Mouse (Mus musculus): ENCODE measurements around the gene Gm44511.
"Not testable (repeated sequence)": the region's sequence is repeated elsewhere in the genome, so short reads cannot be mapped to it uniquely, and the experiment has no call there.

Gene Gm44511

DNA sequence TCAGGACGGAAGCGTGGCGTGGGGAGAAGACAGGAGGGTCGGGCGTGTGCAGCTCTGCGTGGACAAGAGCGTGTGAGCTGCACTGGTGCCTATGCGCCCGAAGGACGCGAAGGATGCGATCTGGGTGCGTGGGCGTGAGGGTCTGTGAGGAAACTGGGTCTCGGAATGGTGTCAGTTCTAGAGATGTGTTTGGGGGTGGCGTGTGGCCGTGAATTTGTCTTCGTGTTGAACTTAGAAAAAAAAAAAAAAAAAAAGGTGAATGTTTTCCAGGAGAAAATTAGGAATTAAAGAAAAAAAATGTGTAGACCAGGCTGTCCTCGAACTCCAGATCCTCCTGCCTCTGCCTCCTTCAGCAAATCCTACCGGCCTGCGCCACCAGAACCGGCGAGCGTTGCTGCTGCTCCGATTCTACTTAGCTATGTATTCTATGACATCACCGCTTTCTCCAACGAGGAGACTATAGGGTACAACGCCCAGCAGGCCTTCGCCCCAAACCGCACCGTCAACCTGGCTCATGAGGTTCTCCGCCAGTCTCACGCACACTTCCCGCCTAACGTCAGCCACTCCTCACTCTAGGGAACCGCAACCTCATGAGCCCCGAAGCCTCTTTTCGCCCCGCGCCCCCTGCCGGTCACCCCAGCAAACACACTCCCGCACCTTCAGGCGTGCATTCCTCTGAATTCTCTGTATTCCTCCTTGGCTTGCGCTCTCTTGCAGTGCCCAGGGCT, 65.5 kb downstream of the Gm44511 start:
- peak; percentile 90 for DNase-seq (ENCODE audit: low spot score)

DNA sequence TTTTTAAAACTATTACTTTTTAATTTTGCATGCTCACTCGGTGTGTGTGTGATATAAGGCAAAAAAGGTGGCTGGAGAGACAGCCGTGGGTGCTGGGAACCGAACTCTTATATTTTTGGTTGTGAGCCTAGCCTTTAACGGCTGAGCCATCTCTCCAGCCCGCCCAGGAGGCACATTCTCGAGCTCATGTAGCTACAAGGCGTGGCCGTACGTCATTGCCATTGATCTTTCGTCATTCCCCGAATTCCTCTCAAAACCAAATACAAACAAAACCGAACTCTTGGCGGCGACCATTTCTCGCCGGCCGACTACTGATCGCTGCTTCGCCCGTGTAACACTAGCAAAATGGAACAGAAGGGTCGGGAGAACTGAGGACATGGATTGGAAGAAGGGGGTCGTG, 66.1 kb downstream of the Gm44511 start:
- peak; percentile 96 for DNase-seq (ENCODE audit: low spot score)

DNA sequence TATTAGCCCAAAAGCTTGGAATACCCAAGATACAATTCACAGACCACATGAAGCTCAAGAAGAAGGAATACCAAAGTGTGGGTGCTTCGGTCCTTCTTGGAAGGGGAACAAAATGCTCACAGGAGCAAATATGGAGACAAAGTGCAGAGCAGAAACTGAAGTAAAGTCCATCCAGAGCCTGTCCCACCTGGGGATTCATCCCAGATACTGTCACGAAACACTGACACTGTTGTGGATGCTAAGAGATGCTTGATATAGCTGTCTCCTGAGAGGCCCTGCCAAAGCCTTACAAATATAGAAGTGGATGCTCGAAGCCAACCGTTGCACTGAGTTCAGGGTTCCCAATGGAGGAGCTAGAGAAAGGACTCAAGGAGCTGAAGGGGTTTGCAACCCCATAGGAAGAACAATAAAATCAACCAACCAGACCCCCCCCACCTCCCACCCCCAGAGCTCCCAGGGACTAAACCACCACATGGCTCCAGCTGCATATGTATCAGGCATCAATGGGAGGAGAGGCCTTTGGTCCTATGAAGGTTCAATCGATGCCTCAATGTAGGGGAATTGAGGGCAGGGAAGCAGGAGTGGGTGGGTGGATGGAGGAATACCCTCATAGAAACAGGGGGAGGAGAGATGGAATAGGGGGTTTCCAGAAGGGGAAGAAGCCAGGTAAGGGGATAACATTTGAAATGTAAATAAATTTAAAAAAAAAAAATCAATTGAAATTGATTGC, 66.7 kb downstream of the Gm44511 start:
- no peak for DNase-seq (ENCODE audit: low spot score)

DNA sequence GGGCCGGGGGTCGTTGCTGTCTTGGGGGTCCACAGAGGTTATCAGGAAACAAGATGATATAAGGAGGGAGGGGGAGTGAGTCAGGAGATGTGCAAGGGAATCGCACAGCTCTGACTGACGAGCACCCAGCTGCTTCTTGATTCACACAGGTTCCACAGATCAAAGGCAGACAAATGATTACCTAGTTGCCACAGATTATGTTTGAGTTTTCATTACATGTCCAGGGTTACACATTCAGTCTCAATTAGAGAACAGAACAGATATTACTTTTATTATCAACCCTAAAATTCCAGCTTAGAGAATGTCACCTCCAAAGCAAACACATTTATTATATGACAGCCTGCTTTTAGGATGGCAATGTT, 70.7 kb downstream of the Gm44511 start:
- not testable (repeated sequence) for DNase-seq (ENCODE audit: low spot score)

DNA sequence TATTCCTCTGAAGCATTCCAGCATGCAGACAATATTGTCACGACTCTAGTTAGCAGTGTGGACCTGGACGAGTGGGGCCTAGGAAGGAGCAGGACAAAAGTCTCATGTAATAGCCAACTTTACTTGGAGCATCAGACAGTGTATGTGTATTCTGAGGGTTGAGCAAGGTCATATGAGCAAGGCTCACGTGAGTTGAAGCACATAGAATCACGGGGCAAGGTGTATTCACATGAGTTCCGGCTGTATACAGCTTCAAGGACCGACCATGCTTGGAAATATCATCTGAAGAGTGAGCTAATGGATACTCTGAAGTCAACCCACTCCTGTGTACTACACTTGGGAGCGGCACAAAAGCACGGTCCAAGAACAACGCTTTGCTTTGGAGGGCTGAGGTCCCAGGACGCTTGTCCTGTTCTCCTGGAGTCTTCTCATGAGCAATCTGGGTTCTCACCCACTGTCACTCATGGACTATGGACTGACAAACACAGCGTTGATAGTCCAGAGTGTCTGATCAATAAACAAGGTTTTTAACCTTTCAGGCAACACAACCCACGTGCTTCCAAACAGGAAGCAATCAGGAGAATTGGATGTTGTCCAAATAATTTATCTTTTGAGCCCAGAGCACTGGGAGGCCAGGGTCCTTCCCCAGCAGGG, 71.2 kb downstream of the Gm44511 start:
- DNase-seq (ENCODE audit: low spot score), result not testable (repeated sequence)

DNA sequence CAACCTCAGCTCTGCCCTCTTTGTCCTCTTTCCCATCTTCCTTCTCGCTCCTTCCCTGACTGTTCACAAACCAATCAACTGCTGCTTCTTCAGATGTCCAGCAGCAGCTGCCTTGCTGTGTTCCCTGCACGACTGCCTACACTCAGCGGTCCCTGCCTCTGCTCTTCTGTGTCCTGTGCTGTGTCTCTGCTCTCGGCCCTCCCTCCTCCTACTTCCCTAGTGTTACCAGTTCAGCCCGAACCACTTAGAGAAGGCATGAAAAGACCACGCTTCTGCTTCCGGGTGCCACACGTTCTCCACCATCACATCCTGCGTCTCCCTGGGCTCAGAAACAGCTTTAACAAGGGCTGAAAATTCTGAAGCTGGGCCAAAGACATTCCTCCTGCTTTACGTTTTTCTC, 71.8 kb downstream of the Gm44511 start:
- not testable (repeated sequence) for DNase-seq (ENCODE audit: low spot score)

DNA sequence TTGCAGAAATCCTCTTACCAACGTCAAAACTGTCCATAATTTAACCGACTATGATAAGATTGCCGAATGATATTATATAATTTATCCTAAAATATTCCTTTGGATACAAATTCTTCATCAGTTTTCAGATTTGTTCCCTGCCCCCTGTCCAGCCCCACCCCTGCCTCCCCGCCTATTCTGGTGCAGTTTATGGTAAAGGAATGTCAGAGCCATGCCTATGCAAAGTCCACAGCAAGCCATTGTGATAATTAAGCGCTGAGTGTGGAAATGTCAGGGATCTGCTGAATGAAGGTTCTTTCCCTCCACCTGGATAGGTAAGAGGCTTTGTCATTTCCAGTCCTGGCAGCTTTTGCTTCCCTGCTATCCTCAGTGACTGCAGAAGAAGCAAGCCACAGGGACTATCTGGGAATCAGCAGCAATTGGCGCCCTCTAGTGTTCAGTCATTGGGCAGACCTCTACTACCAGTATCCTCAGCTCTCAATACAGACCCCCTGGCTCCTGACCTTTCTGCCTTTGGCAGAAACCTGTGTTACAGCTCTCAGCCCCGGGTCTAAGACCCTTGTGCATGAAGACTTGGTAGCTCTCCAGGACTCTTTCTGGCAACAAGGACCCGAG, 72.4 kb downstream of the Gm44511 start:
- peak; percentile 83 for DNase-seq (ENCODE audit: low spot score)

DNA sequence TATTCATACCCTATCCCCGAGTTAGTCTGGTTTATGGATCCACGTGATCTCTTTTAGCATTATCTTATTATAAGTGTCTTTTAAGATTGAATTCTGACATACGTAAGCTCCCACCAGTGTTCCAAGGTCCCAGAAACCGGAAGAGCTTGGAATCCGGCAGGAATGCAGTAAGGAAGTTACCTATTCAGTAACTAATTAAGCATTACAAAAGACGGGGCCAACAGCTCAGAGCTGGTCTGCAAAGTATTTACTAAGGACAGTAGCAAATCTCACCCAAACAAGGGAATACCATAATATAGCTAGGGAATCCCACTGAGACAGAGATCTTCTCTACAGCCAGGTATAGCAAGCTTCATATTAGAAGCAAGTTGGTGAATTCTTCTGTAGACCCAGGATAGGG, 79.1 kb downstream of the Gm44511 start:
- DNase-seq (ENCODE audit: low spot score), result not testable (repeated sequence)

DNA sequence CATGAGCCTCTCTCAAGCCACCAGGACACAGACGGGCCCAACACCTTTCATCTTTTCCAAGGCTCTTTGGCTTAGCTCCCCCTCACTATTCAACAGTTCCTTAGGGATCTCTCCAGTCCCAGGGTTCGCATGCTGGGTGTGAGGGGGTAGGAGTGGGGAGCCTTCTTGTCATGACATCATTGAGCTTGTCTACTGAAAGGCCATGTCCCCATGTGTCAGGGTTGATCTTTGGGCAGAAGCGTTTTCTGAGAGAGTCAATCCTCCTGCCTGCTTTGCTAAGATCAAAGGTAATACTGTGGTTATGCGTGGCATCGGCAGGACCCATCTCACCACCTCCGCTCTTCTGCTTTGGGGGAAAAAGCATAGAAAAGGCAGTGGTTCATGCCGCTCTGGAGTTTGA, 88.7 kb downstream of the Gm44511 start:
- no peak for DNase-seq (ENCODE audit: low spot score)

DNA sequence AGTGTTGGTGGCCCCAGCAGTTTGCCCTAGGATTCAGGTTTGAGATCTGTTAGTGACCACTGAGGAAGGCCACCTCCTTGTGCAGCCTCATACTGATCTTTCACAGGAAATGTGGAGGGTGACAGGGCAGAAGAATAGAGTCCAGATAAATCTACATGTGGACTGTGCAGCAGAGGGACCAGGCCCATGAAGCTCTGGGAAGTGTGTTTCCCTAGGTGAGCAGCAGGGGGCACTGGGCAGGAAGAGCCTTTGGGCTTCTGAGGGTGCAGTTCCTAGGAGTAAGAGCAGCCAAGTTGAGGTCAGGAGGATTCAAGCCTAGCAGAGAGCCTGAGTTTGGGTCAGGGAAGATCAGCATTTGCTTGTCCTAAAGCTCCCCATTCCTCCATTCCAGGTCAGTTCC, 90.0 kb downstream of the Gm44511 start:
- peak; percentile 53 for DNase-seq (ENCODE audit: low spot score)

DNA sequence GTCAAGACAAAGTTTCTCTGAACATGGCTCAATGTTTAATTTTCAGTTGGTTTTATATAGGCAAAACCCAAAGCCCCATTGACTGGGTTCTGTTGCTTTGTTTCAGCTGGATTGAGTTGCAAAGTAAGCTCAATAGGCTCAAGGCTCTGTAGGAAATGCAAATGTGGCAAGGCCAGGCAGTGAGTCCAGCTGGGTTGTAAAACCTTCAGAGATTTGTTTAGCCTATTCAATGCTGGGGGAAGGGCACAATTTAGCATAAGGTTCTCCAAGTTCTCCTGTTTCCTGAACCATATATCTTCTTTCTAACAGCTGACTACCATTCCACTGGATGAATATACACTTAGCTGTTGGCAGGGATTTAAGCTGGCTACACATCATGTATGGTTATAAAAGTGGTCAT, 91.2 kb downstream of the Gm44511 start:
- DNase-seq (ENCODE audit: low spot score), result no peak

DNA sequence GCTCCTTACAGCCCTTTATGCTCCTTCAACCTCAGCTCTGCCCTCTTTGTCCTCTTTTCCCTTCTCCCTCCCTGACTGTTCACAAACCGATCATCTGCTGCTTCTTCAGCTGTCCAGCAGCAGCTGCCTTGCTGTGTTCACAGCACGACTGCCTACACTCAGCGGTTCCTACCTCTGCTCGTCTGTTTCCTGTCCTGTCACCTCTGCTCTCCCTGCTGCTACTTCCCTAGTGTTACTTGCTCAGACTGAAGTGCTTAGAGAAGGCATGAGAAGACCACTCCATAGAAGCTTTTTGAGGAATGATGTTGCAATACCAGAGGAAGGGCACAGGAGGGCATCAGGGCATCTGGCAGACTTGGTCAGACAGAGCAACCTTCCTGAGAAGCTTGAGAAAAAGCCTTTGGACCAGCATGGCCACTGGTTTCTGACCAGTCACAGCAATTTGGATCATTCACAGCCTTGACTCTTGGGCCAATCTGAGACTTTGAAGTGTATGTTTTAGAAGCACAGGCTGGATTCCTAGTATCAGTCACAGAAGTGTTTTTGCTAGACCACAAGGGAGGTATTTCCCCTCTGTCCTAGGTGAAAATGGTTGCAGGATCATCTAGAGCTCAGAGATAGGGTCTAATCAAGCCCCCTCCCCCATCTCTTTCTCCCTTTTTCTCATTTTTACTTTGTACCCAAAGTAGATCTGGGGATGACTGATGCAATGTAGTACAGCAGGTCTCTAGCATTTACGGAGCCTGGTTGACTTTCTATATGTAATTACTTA, 92.0 kb downstream of the Gm44511 start:
- no peak for DNase-seq (ENCODE audit: low spot score)

DNA sequence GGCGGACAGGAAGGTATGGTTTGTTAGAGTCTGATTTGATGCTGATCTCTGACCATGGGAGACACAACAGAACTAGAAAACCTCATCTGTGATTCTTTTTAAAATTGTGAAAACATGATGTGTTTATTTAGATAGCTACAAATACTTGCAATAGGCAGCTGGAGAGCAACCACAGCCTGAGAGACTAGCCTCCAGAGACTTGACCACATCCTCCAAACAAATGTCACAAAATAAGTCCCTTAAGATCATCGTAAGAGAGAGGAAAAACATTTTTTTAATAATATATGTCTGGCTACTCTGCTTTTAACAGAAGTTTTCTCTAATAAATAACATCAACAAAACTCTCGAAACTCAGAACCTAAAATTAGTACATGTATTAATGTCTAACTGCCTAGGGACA, 94.1 kb downstream of the Gm44511 start:
- no peak for DNase-seq (ENCODE audit: low spot score)

All from testis, postnatal 10 days (tissue).